Mouse (Mus musculus): ENCODE results near the gene Wasf1. TPM values are rescaled to one million over a fixed set of nuclear protein-coding genes. Genes with fewer than 3 reads are reported as not detected.
A peak's percentile ranks its signal among the peaks of the same experiment; 100 is the strongest.

Wasf1 gene
- 138 and 151 TPM in 2 replicates for polyA plus RNA-seq (2012; rRNA removed)

GRCm38 (mm10) chr10:40882831-40883643, at the start of gene Wasf1, which contains the start of gene Cdc40:
Wasf1 (plus strand) TSS chr10:40883475.
Cdc40 (minus strand) TSS chr10:40883311.
- TF ChIP-seq POLR2A (IDR thresholded peaks at IDR 0.05; ENCODE audit: extremely low read depth, insufficient read depth, low read length), result peak; percentile 88
- TF ChIP-seq CTCF (IDR thresholded peaks at IDR 0.05; ENCODE audit: extremely low read depth, insufficient read depth, low read length), result no peak
- Histone ChIP-seq H3K27ac (ENCODE audit: insufficient read depth, low read length) (peak within 1 kb of the TSS; percentile 99), H3K4me1 (ENCODE audit: control insufficient read depth, insufficient read depth, low read length) (peaks cover 3% of the 10 kb centered on the region), H3K4me3 (ENCODE audit: insufficient read depth, low read length) (peak within 1 kb of the TSS; percentile 77)

GRCm38 (mm10) chr10:40840086-40840485, 43.2 kb upstream of the Wasf1 start:
- no peak for TF ChIP-seq CTCF (IDR thresholded peaks at IDR 0.05; ENCODE audit: extremely low read depth, insufficient read depth, low read length)
- no peak for TF ChIP-seq POLR2A (IDR thresholded peaks at IDR 0.05; ENCODE audit: extremely low read depth, insufficient read depth, low read length)
- H3K4me3 ChIP-seq (ENCODE audit: insufficient read depth, low read length), result no peak overlapping the region
- H3K4me1 ChIP-seq (ENCODE audit: control insufficient read depth, insufficient read depth, low read length), result peaks cover 9% of the 10 kb centered on the region
- no peak overlapping the region for H3K27ac ChIP-seq (ENCODE audit: insufficient read depth, low read length)

GRCm38 (mm10) chr10:40843841-40844240, 39.4 kb upstream of the Wasf1 start:
- peak overlapping the region; percentile 52; the same call in 1 of the 2 replicates for H3K27ac ChIP-seq (ENCODE audit: insufficient read depth, low read length)
- no peak overlapping the region for H3K4me3 ChIP-seq (ENCODE audit: insufficient read depth, low read length)
- TF ChIP-seq CTCF (IDR thresholded peaks at IDR 0.05; ENCODE audit: extremely low read depth, insufficient read depth, low read length), result no peak
- TF ChIP-seq POLR2A (IDR thresholded peaks at IDR 0.05; ENCODE audit: extremely low read depth, insufficient read depth, low read length), result no peak
- peaks cover 11% of the 10 kb centered on the region for H3K4me1 ChIP-seq (ENCODE audit: control insufficient read depth, insufficient read depth, low read length)

- H3K4me1 ChIP-seq (ENCODE audit: control insufficient read depth, insufficient read depth, low read length), result peaks cover 11% of the 10 kb centered on the region
- H3K27ac ChIP-seq (ENCODE audit: insufficient read depth, low read length), result peak overlapping the region; percentile 52; the same call in 1 of the 2 replicates
- H3K4me3 ChIP-seq (ENCODE audit: insufficient read depth, low read length), result no peak overlapping the region
- TF ChIP-seq POLR2A (IDR thresholded peaks at IDR 0.05; ENCODE audit: extremely low read depth, insufficient read depth, low read length), result peak; percentile 49; the same call in 1 of the 2 replicates
- TF ChIP-seq CTCF (IDR thresholded peaks at IDR 0.05; ENCODE audit: extremely low read depth, insufficient read depth, low read length), result no peak
Observed at GRCm38 (mm10) chr10:40844546-40844945, 38.7 kb upstream of the Wasf1 start.

- H3K4me3 ChIP-seq (ENCODE audit: insufficient read depth, low read length), result no peak overlapping the region
- H3K27ac ChIP-seq (ENCODE audit: insufficient read depth, low read length), result peak overlapping the region; percentile 43; the same call in 1 of the 2 replicates
- TF ChIP-seq CTCF (IDR thresholded peaks at IDR 0.05; ENCODE audit: extremely low read depth, insufficient read depth, low read length) (no peak), POLR2A (IDR thresholded peaks at IDR 0.05; ENCODE audit: extremely low read depth, insufficient read depth, low read length) (no peak)
- H3K4me1 ChIP-seq (ENCODE audit: control insufficient read depth, insufficient read depth, low read length), result peaks cover 11% of the 10 kb centered on the region
Observed at GRCm38 (mm10) chr10:40845626-40846025, 37.6 kb upstream of the Wasf1 start.

GRCm38 (mm10) chr10:40847176-40847874, 36.0 kb upstream of the Wasf1 start:
- Histone ChIP-seq H3K4me3 (ENCODE audit: insufficient read depth, low read length) (no peak overlapping the region), H3K4me1 (ENCODE audit: control insufficient read depth, insufficient read depth, low read length) (peaks cover 11% of the 10 kb centered on the region), H3K27ac (ENCODE audit: insufficient read depth, low read length) (0 out of 2 replicates have a peak overlapping the region, but pooled peaks have one; percentile 23)
- TF ChIP-seq CTCF (IDR thresholded peaks at IDR 0.05; ENCODE audit: extremely low read depth, insufficient read depth, low read length), result no peak
- no peak for TF ChIP-seq POLR2A (IDR thresholded peaks at IDR 0.05; ENCODE audit: extremely low read depth, insufficient read depth, low read length)

- Histone ChIP-seq H3K27ac (ENCODE audit: insufficient read depth, low read length) (no peak overlapping the region), H3K4me1 (ENCODE audit: control insufficient read depth, insufficient read depth, low read length) (peaks cover 3% of the 10 kb centered on the region; the same call in 1 of the 2 replicates), H3K4me3 (ENCODE audit: insufficient read depth, low read length) (no peak overlapping the region)
- no peak for TF ChIP-seq CTCF (IDR thresholded peaks at IDR 0.05; ENCODE audit: extremely low read depth, insufficient read depth, low read length)
- TF ChIP-seq POLR2A (IDR thresholded peaks at IDR 0.05; ENCODE audit: extremely low read depth, insufficient read depth, low read length), result no peak
Observed at GRCm38 (mm10) chr10:40850644-40851043, 32.6 kb upstream of the Wasf1 start.

- peaks cover 1% of the 10 kb centered on the region; the same call in 1 of the 2 replicates for H3K4me1 ChIP-seq (ENCODE audit: control insufficient read depth, insufficient read depth, low read length)
- no peak overlapping the region for H3K27ac ChIP-seq (ENCODE audit: insufficient read depth, low read length)
- TF ChIP-seq POLR2A (IDR thresholded peaks at IDR 0.05; ENCODE audit: extremely low read depth, insufficient read depth, low read length), result no peak
- no peak for TF ChIP-seq CTCF (IDR thresholded peaks at IDR 0.05; ENCODE audit: extremely low read depth, insufficient read depth, low read length)
- no peak overlapping the region for H3K4me3 ChIP-seq (ENCODE audit: insufficient read depth, low read length)
Observed at GRCm38 (mm10) chr10:40851138-40851537, 32.1 kb upstream of the Wasf1 start.

GRCm38 (mm10) chr10:40855616-40856015, 27.7 kb upstream of the Wasf1 start:
- H3K27ac ChIP-seq (ENCODE audit: insufficient read depth, low read length), result no peak overlapping the region
- no peak overlapping the region for H3K4me3 ChIP-seq (ENCODE audit: insufficient read depth, low read length)
- H3K4me1 ChIP-seq (ENCODE audit: control insufficient read depth, insufficient read depth, low read length), result no peaks in the 10 kb centered on the region
- TF ChIP-seq POLR2A (IDR thresholded peaks at IDR 0.05; ENCODE audit: extremely low read depth, insufficient read depth, low read length) (no peak), CTCF (IDR thresholded peaks at IDR 0.05; ENCODE audit: extremely low read depth, insufficient read depth, low read length) (no peak)
